In genomic region chr13:47201962-47202624, GRCm38 (mm10) we compare ENCODE assay signal across 11 mouse cellular contexts.
DNase-seq lines count a peak whose midpoint lies in the region; ATAC-seq and TF ChIP-seq lines count a peak whose summit lies in the region.
"Had no signal": no experiment of that assay in that cellular context is flagged by ENCODE, and none has a peak within 500 bp of the region (broad histone marks: within the 10 kb centered on the region; RNA-seq: fewer than 3 reads in every experiment).

No protein-coding gene starts in this region.

- no peaks in the 10 kb centered on the region for H3K9me3 ChIP-seq in stomach, postnatal 0 days (ENCODE audit: control insufficient read depth, low read length)
- H3K9me3 ChIP-seq: kidney, embryonic 15.5 days had no signal

- no peak overlapping the region for H3K4me3 ChIP-seq in left cerebral cortex, adult 2 months
- no peak overlapping the region for H3K4me3 ChIP-seq in stomach, postnatal 0 days (ENCODE audit: low read depth, low read length)
- H3K4me3 ChIP-seq: kidney, embryonic 15.5 days had no signal

- peak; percentile 44 to 87 for DNase-seq in adrenal gland, adult (ENCODE audit: inconsistent age in 2 of 2, low spot score in 1 of 2)
- DNase-seq in adrenal gland, adult 18-20 months (ENCODE audit: low spot score in 2 of 2), result no peak
- DNase-seq in left cerebral cortex, adult 2 months (ENCODE audit: extremely low spot score in 1 of 2, low spot score in 2 of 2), result no peak
- DNase-seq in left cerebral cortex, postnatal 25 days (ENCODE audit: low spot score in 2 of 2), result no peak
- peak; percentile 76 to 84 for DNase-seq in heart, postnatal 10 days
- no peak for DNase-seq in stomach, postnatal 0 days (ENCODE audit: low spot score)
- DNase-seq in embryo, embryonic 10 days (ENCODE audit: low spot score), result no peak
- DNase-seq in left cerebral cortex, postnatal 36 days (ENCODE audit: low spot score in 2 of 2), result no peak

- no peaks in the 10 kb centered on the region for H3K36me3 ChIP-seq in stomach, postnatal 0 days (ENCODE audit: control insufficient read depth, insufficient read depth, low read length)
- H3K36me3 ChIP-seq: kidney, embryonic 15.5 days had no signal

- H3K27me3 ChIP-seq in stomach, postnatal 0 days (ENCODE audit: control insufficient read depth, insufficient read depth, low read length), result no peaks in the 10 kb centered on the region
- H3K27me3 ChIP-seq: Patski had no signal

- TF ChIP-seq CTCF in left cerebral cortex, adult 2 months (IDR thresholded peaks at IDR 0.05), result no peak
- TF ChIP-seq CTCF in stomach, postnatal 0 days (IDR thresholded peaks at IDR 0.05; ENCODE audit: low read depth), result no peak

- no peak for TF ChIP-seq EP300 in stomach, postnatal 0 days (optimal IDR thresholded peaks at IDR 0.05)

- no peak overlapping the region for H3K9ac ChIP-seq in stomach, postnatal 0 days (ENCODE audit: low read length)
- H3K9ac ChIP-seq: kidney, embryonic 15.5 days; liver, embryonic 14.5 days had no signal

- H3K27ac ChIP-seq in left cerebral cortex, adult 2 months, result peak overlapping the region; percentile 17; the same call in 1 of the 2 replicates
- peak overlapping the region; percentile 58 for H3K27ac ChIP-seq in stomach, postnatal 0 days (replicated peaks)
- H3K27ac ChIP-seq: kidney, embryonic 15.5 days; liver, embryonic 14.5 days had no signal

- intact Hi-C loops in left cerebral cortex, adult 2 months (cut with DNase I), result no loop called here
- intact Hi-C loops in left cerebral cortex, postnatal 25 days (cut with DNase I), result no loop called here
- intact Hi-C loops in heart, postnatal 10 days (cut with DNase I), result no loop called here
- intact Hi-C loops in left cerebral cortex, postnatal 36 days (cut with DNase I), result no loop called here

- H3K4me1 ChIP-seq in stomach, postnatal 0 days (replicated peaks; ENCODE audit: control insufficient read depth, insufficient read depth), result 0 out of 2 replicates have a peak, but pooled peaks cover 2% of the 10 kb centered on the region
- H3K4me1 ChIP-seq: kidney, embryonic 15.5 days had no signal

- ATAC-seq in stomach, postnatal 0 days (ENCODE audit: low FRiP score, low TSS enrichment), result peak; percentile 45; the same call in 1 of the 2 replicates
- ATAC-seq: Patski had no signal

- no peak overlapping the region for H3K4me2 ChIP-seq in stomach, postnatal 0 days (replicated peaks; ENCODE audit: low read depth)
- H3K4me2 ChIP-seq: kidney, embryonic 15.5 days had no signal

- 30% methylated on average over 13 of the region's 13 CpGs for WGBS in stomach, postnatal 0 days

Comparison
In these comparisons a context has a peak if more than half of its experiments do, and no peak if none do; other contexts are left out.
1. DNase-seq: peak in adrenal gland, adult (2 of 2) and heart, postnatal 10 days (2 of 2); none in adrenal gland, adult 18-20 months (0 of 2), left cerebral cortex, adult 2 months (0 of 2), left cerebral cortex, postnatal 25 days (0 of 2), stomach, postnatal 0 days (single experiment), embryo, embryonic 10 days (single experiment) and left cerebral cortex, postnatal 36 days (0 of 2).